Mouse (Mus musculus) CH12.LX (cell line): ENCODE measurements around the gene Slc2a4.
"Not testable (repeated sequence)": the region's sequence is repeated elsewhere in the genome, so short reads cannot be mapped to it uniquely, and the experiment has no call there.

Source experiments
- BHLHE40 ChIP-seq: IDR thresholded peaks from 2 replicates; pipeline ENCODE4 v1.6.1; 2011; ENCODE audit warnings: mild to moderate bottlenecking, low read depth, low read length, improper control_type of control experiment
- CHD2 ChIP-seq: IDR thresholded peaks from 2 replicates; pipeline ENCODE4 v1.6.1; 2011; ENCODE audit warnings: low read length, improper control_type of control experiment
- CTCF ChIP-seq, 2 experiments: IDR thresholded peaks in 1 of 2; conservative IDR thresholded peaks in 1 of 2; 2 replicates each; pipeline ENCODE4 v1.5.1; 2011 to 2012; ENCODE audit warnings: low read depth in 2 of 2, low read length in 2 of 2, improper control_type of control experiment in 1 of 2, inconsistent platforms in 1 of 2, mild to moderate bottlenecking in 1 of 2, moderate library complexity in 1 of 2
- EP300 ChIP-seq: IDR thresholded peaks from 2 replicates; pipeline ENCODE4 v1.6.1; 2011; ENCODE audit warnings: low read length, improper control_type of control experiment
- MAX ChIP-seq: IDR thresholded peaks from 2 replicates; pipeline ENCODE4 v1.6.1; 2011; ENCODE audit warnings: low read length, improper control_type of control experiment
- MYC ChIP-seq: IDR thresholded peaks from 2 replicates; pipeline ENCODE4 v1.6.1; 2011; ENCODE audit warnings: low read depth, mild to moderate bottlenecking, improper control_type of control experiment, low read length
- POLR2A ChIP-seq: IDR thresholded peaks from 2 replicates; pipeline ENCODE4 v1.6.1; 2011; ENCODE audit warnings: low read depth, mild to moderate bottlenecking, improper control_type of control experiment, low read length
- RCOR1 ChIP-seq: conservative IDR thresholded peaks from 2 replicates; pipeline ENCODE4 v1.6.1; 2012; ENCODE audit warnings: low read depth, mild to moderate bottlenecking, inconsistent platforms, low read length, improper control_type of control experiment
- SMC3 ChIP-seq: IDR thresholded peaks from 2 replicates; pipeline ENCODE4 v1.6.1; 2011; ENCODE audit warnings: low read depth, low read length, improper control_type of control experiment
- TCF12 ChIP-seq: IDR thresholded peaks from 2 replicates; pipeline ENCODE4 v1.6.1; 2014; ENCODE audit warnings: low read depth, mild to moderate bottlenecking, inconsistent platforms, low read length, improper control_type of control experiment
- UBTF ChIP-seq: IDR thresholded peaks from 2 replicates; pipeline ENCODE4 v1.6.1; 2012; ENCODE audit warnings: low read depth, mild to moderate bottlenecking, inconsistent platforms, low read length, improper control_type of control experiment, moderate library complexity
- ZC3H11A ChIP-seq: IDR thresholded peaks from 2 replicates; pipeline ENCODE4 v1.6.1; 2012; ENCODE audit warnings: low read depth, mild to moderate bottlenecking, inconsistent platforms, low read length, improper control_type of control experiment

DNA sequence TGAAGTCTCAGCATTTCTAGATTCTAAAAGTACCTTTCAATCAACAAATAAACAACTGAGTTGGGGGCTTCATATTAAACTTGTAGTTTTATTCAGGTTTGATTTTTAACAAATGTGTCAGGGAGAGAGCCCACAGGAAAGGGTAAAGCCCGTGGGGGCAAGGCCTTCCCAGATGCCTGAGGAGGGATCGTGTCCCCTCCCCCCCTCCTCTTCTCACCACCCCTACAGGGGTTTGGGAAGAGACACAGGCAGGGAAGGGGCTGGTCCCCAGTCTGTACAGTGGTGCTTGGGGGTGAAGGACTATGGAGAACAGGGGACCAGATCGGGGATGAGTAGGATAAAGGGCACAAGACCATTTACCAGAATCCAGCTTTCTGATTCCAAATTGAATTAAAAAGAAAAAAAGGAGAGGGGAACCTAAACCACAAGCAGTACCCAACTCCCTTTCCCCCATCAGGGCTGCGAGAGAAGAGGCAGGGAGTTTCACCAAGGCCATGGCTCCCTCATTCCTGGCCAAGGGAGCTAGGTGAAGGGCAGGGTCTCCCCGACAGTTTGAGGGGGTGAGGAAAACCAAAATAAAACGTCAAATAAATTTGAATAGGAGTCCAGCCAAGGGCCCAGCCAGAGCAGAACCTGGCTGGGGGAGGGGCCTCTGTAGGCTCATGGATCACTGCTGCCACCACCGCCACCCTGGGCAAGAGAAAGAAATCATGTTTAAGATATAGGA is 31.2 kb downstream of the Slc2a4 start:
- TF ChIP-seq UBTF; MYC; SMC3; EP300; RCOR1; CTCF (conservative IDR thresholded peaks at IDR 0.05 in 1 of 2, IDR thresholded peaks at IDR 0.05 in 1 of 2; ENCODE audit: low read depth in 2 of 2, low read length in 2 of 2); CHD2; TCF12; BHLHE40; MAX; ZC3H11A; POLR2A: not testable (repeated sequence)
